Mouse (Mus musculus): Measurements from ENCODE around the gene Ptpn4. TPM values are rescaled to one million over a fixed set of nuclear protein-coding genes. Genes with fewer than 3 reads are reported as not detected.
A peak's percentile ranks its signal among the peaks of the same experiment; 100 is the strongest.

Ptpn4 gene
- polyA plus RNA-seq, 1 experiment from 2014 or later: 4.4 TPM

DNA sequence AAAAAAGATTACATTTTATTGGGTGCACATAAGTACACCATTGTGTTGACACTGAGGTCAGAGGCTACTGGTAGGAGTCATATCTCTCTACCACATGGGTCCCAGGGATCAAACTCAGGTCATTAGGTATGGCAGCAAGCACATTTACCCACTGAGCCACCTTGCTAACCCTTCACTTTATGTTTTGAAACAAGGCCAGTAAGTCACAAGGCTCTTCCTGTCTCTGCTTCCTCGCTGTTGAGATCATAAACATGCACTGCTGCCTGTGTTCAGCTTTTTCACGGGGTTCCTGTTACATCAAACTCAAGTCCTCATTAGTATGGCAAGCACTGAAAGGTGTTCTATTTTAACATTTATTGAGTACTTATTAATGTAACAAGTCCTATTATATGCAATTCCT is 61.5 kb downstream of the Ptpn4 start:
- H3K9ac ChIP-seq (ENCODE audit: low read length): no peak overlapping the region
- H3K4me3 ChIP-seq (ENCODE audit: low read length): no peak overlapping the region
- H3K27me3 ChIP-seq (ENCODE audit: control insufficient read depth, insufficient read depth, low read depth, low read length): no peaks in the 10 kb centered on the region
- H3K27ac ChIP-seq (ENCODE audit: low read length): no peak overlapping the region
- 67% methylated on average over 2 of the region's 2 CpGs for WGBS
- no peaks in the 10 kb centered on the region for H3K4me1 ChIP-seq (replicated peaks; ENCODE audit: control insufficient read depth, insufficient read depth, low read length)
- ATAC-seq (ENCODE audit: low read depth): no peak
- H3K4me2 ChIP-seq (ENCODE audit: low read depth, low read length): no peak overlapping the region
- H3K36me3 ChIP-seq (ENCODE audit: control insufficient read depth, insufficient read depth, low read length): no peaks in the 10 kb centered on the region
- no peaks in the 10 kb centered on the region for H3K9me3 ChIP-seq (ENCODE audit: control insufficient read depth, low read length)

DNA sequence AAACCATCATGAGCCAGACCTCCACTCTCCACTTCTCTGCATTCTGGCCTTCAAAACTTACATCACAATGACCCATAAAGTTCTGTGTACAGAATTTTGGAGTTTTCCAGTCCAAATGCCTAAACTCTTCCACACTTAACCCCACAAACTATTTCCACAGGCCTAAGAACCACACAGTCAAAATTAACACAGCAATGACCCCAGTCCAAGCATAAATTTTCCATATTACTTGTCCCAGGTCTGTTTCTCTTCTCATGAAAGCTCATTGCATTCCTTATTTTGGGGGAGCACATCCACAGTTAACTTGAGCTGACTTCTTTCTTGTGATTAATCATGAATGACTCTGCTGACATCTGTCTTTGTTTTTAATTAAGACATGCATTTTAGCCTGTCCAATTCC is 101.7 kb downstream of the Ptpn4 start:
- H3K4me2 ChIP-seq (ENCODE audit: low read depth, low read length): no peak overlapping the region
- H3K9ac ChIP-seq (ENCODE audit: low read length): no peak overlapping the region
- H3K9me3 ChIP-seq (ENCODE audit: control insufficient read depth, low read length): peaks cover 5% of the 10 kb centered on the region
- no peaks in the 10 kb centered on the region for H3K4me1 ChIP-seq (replicated peaks; ENCODE audit: control insufficient read depth, insufficient read depth, low read length)
- ATAC-seq (ENCODE audit: low read depth): no peak
- no peaks in the 10 kb centered on the region for H3K27me3 ChIP-seq (ENCODE audit: control insufficient read depth, insufficient read depth, low read depth, low read length)
- peaks cover 12% of the 10 kb centered on the region for H3K36me3 ChIP-seq (ENCODE audit: control insufficient read depth, insufficient read depth, low read length)
- no peak overlapping the region for H3K4me3 ChIP-seq (ENCODE audit: low read length)
- no peak overlapping the region for H3K27ac ChIP-seq (ENCODE audit: low read length)

DNA sequence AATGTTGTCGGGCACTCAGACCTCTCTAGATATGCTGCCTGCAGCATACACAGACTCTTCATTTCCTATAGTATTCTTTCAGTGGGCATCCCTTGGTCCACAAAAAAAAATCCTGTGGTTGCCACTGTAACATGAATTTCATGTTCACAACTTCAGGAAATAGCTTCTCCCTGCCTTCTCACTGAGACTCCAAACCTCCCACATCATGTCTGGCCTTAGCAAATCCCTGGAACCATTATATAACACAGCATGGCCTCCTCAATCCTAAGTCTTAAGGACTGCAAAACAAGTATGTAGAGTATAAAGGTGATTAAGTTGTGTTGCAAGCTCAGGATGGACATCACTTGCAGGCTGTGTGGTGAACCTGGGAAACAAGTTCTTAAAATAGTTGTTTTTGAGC is 102.6 kb downstream of the Ptpn4 start:
- WGBS: 91% methylated on average over 1 of the region's 1 CpGs

DNA sequence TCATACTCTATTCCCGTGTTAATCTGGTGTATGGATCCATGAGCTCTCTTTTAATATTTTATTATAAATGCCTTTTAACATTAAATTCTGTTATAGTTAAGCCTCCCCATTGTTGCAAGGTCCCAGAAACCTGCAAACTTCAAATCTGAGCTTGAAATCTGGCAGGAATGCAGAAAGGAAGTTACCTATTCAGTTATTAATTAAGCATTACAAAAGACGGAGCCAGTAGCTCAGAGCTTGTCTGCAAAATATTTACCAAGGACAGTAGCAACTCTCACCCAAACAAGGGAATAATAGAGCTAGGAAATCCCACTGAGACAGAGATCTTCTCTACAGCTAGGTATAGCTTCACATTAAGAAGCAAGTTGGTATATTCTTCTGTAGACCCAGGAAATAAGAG is 106.2 kb downstream of the Ptpn4 start:
- H3K4me2 ChIP-seq (ENCODE audit: low read depth, low read length): no peak overlapping the region
- ATAC-seq (ENCODE audit: low read depth): no peak
- 80% methylated on average over 2 of the region's 2 CpGs for WGBS

More for the DNA sequence above, 102.6 kb downstream of the Ptpn4 start:
- H3K9ac ChIP-seq (ENCODE audit: low read length): no peak overlapping the region
- H3K36me3 ChIP-seq (ENCODE audit: control insufficient read depth, insufficient read depth, low read length): peaks cover 3% of the 10 kb centered on the region
- H3K4me2 ChIP-seq (ENCODE audit: low read depth, low read length): no peak overlapping the region
- no peaks in the 10 kb centered on the region for H3K27me3 ChIP-seq (ENCODE audit: control insufficient read depth, insufficient read depth, low read depth, low read length)
- H3K4me3 ChIP-seq (ENCODE audit: low read length): no peak overlapping the region
- H3K4me1 ChIP-seq (replicated peaks; ENCODE audit: control insufficient read depth, insufficient read depth, low read length): no peaks in the 10 kb centered on the region
- H3K9me3 ChIP-seq (ENCODE audit: control insufficient read depth, low read length): peaks cover 2% of the 10 kb centered on the region
- H3K27ac ChIP-seq (ENCODE audit: low read length): no peak overlapping the region
- ATAC-seq (ENCODE audit: low read depth): no peak

DNA sequence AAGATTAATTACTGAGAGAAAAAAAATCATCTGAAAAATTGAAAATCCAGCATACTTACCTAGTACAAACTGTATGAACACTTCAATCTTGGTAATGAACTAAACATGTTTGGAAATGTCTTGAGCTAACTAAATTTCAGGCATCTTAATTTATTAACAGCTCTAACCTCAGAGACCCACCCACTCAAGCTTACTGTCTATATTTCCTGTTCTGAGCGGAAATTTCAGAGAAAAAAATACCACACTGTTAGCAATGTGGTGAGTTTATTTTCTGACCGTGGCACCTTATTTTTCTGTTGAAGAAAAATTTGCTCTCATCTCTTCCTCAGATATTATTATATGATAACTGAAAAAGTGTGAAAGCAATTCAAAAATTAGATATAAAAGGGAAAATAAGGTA is 124.4 kb downstream of the Ptpn4 start:
- Histone ChIP-seq H3K36me3 (ENCODE audit: control insufficient read depth, insufficient read depth, low read length) (no peaks in the 10 kb centered on the region), H3K9ac (ENCODE audit: low read length) (no peak overlapping the region), H3K4me1 (replicated peaks; ENCODE audit: control insufficient read depth, insufficient read depth, low read length) (no peaks in the 10 kb centered on the region), H3K4me2 (ENCODE audit: low read depth, low read length) (no peak overlapping the region), H3K9me3 (ENCODE audit: control insufficient read depth, low read length) (no peaks in the 10 kb centered on the region), H3K27ac (ENCODE audit: low read length) (no peak overlapping the region), H3K4me3 (ENCODE audit: low read length) (no peak overlapping the region), H3K27me3 (ENCODE audit: control insufficient read depth, insufficient read depth, low read depth, low read length) (no peaks in the 10 kb centered on the region)
- ATAC-seq (ENCODE audit: low read depth): no peak
- WGBS: 65% methylated on average over 2 of the region's 2 CpGs

More for the DNA sequence above, 106.2 kb downstream of the Ptpn4 start:
- Histone ChIP-seq H3K27ac (ENCODE audit: low read length) (no peak overlapping the region), H3K4me3 (ENCODE audit: low read length) (no peak overlapping the region), H3K9ac (ENCODE audit: low read length) (no peak overlapping the region), H3K4me1 (replicated peaks; ENCODE audit: control insufficient read depth, insufficient read depth, low read length) (no peaks in the 10 kb centered on the region), H3K36me3 (ENCODE audit: control insufficient read depth, insufficient read depth, low read length) (no peaks in the 10 kb centered on the region), H3K9me3 (ENCODE audit: control insufficient read depth, low read length) (no peaks in the 10 kb centered on the region), H3K27me3 (ENCODE audit: control insufficient read depth, insufficient read depth, low read depth, low read length) (no peaks in the 10 kb centered on the region)

DNA sequence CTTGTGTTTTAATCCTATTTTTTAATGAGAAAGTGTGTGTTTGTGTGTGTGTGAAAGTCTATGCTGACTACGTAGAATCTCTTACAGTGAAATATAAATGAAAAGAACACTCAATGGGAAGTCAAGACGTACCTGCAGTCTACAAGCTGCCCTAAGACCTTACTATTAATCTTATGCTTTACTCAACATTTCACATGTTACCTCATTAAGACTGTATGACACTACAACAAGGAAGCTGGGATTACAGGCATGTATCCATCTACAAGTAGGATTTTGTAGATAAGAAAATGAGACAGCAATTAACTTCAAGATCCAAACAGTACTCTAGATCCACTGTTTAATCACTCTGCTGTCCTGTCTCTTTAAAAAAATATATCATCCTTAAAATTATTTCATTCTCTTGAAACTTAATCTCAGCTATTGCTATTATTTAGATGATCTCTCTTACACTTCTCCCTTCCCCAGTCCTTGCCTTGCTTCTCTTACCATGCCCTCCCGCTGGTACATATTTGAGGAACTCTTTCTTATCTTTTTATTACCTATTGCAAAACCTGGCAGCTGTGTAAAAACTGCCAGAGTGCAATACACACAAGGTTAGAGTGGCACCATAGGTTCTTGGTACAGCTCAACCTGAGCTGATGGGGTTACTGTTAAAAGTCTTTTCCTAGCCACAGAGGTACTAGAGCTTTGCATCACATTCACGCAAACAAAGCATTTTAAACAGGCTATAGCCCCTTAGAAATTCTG is 130.8 kb downstream of the Ptpn4 start:
- Histone ChIP-seq H3K9me3 (ENCODE audit: control insufficient read depth, low read length) (no peaks in the 10 kb centered on the region), H3K36me3 (ENCODE audit: control insufficient read depth, insufficient read depth, low read length) (0 out of 2 replicates have a peak, but pooled peaks cover 2% of the 10 kb centered on the region), H3K4me2 (ENCODE audit: low read depth, low read length) (no peak overlapping the region), H3K4me1 (replicated peaks; ENCODE audit: control insufficient read depth, insufficient read depth, low read length) (no peaks in the 10 kb centered on the region), H3K27me3 (ENCODE audit: control insufficient read depth, insufficient read depth, low read depth, low read length) (no peaks in the 10 kb centered on the region), H3K9ac (ENCODE audit: low read length) (no peak overlapping the region), H3K27ac (ENCODE audit: low read length) (no peak overlapping the region), H3K4me3 (ENCODE audit: low read length) (no peak overlapping the region)
- no peak for ATAC-seq (ENCODE audit: low read depth)
- WGBS: 88% methylated on average over 4 of the region's 4 CpGs

DNA sequence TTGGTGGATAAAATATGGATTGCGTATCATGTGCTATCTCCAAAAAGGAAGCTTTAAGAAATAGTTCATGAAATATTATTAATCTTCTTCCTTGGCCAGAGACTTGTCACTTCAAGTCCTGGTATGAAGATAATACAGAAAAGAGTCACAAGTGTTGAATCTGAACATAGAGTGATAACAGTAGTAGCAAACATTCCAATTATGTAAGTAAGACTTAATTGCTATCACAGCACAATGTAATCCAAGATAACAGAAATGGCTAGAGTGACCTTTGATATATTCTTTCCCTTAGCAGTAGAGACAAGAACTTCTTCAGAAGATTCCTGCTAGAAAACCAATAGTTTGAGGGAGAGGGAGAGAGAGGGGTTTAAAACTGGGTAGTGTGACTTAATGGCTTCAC is 140.6 kb downstream of the Ptpn4 start:
- Histone ChIP-seq H3K4me2 (ENCODE audit: low read depth, low read length) (no peak overlapping the region), H3K9ac (ENCODE audit: low read length) (no peak overlapping the region), H3K9me3 (ENCODE audit: control insufficient read depth, low read length) (no peaks in the 10 kb centered on the region), H3K27me3 (ENCODE audit: control insufficient read depth, insufficient read depth, low read depth, low read length) (no peaks in the 10 kb centered on the region), H3K4me1 (replicated peaks; ENCODE audit: control insufficient read depth, insufficient read depth, low read length) (no peaks in the 10 kb centered on the region), H3K27ac (ENCODE audit: low read length) (no peak overlapping the region), H3K36me3 (ENCODE audit: control insufficient read depth, insufficient read depth, low read length) (peaks cover 7% of the 10 kb centered on the region), H3K4me3 (ENCODE audit: low read length) (no peak overlapping the region)
- no peak for ATAC-seq (ENCODE audit: low read depth)
- 95% methylated on average over 1 of the region's 1 CpGs for WGBS

DNA sequence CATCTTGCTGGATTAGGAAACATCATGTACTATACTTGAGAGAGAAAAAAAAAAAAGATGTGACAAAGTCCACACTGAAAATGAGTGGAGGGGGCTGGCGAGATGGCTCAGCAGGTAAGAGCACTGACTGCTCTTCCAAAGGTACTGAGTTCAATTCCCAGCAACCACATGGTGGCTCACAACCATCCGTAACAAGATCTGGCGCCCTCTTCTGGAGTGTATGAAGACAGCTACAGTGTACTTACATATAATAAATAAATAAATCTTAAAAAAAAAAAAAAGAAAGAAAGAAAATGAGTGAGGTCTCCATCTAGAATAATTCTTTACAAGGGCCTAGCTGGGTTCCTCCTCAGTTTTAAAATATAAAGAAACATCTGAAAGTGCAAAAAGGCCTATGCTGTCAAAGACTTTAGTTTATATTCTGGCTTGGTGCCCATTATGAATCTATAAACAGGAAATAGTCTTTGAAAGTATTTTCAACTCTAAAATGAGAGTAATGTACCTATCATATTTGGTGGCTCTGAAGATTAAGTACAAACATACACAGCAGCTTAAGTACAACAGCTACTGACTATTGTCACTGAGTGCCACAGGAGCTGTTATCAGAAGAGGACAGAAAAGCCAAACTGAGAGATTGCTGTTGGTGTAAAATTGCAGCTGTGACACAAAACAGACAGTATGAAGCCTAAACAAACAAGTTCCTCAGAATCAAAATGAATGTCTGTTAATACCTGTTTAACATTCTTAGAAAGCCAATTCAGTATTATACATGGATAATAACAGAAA is 151.4 kb downstream of the Ptpn4 start:
- Histone ChIP-seq H3K4me1 (replicated peaks; ENCODE audit: control insufficient read depth, insufficient read depth, low read length) (no peaks in the 10 kb centered on the region), H3K27ac (ENCODE audit: low read length) (no peak overlapping the region), H3K36me3 (ENCODE audit: control insufficient read depth, insufficient read depth, low read length) (peaks cover 3% of the 10 kb centered on the region; the same call in 1 of the 2 replicates), H3K4me3 (ENCODE audit: low read length) (no peak overlapping the region), H3K4me2 (ENCODE audit: low read depth, low read length) (no peak overlapping the region), H3K27me3 (ENCODE audit: control insufficient read depth, insufficient read depth, low read depth, low read length) (no peaks in the 10 kb centered on the region), H3K9me3 (ENCODE audit: control insufficient read depth, low read length) (no peaks in the 10 kb centered on the region), H3K9ac (ENCODE audit: low read length) (no peak overlapping the region)
- ATAC-seq (ENCODE audit: low read depth): peak; percentile 47; the same call in 1 of the 2 replicates
- WGBS: 88% methylated on average over 3 of the region's 3 CpGs

DNA sequence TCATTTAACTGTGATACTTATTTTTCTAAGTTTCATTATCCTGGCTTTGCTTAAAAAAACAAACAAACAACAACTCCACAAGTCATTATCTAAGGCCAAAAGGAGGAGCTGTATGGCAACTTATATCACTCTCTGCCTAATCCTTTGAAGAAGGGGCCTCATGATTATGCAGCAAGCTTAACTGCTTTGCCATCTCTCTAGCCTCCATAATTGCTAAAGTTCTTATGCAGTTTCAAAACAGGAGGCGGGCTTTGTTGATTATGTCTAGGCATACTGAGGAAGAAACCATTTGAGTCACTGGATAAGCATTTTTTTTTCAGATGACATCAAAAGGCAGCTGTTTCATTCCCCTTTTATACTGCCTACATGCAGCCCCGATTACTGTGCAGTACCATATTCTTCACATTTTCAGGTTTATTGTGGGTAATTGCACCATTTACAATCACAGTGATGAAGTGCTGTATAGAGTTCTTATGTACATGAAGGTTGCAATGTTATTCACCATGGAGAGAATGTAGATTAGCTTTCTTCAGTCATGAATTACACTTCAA is 155.7 kb downstream of the Ptpn4 start:
- Histone ChIP-seq H3K27ac (ENCODE audit: low read length) (no peak overlapping the region), H3K4me3 (ENCODE audit: low read length) (no peak overlapping the region), H3K9ac (ENCODE audit: low read length) (no peak overlapping the region), H3K4me2 (ENCODE audit: low read depth, low read length) (no peak overlapping the region), H3K27me3 (ENCODE audit: control insufficient read depth, insufficient read depth, low read depth, low read length) (no peaks in the 10 kb centered on the region), H3K36me3 (ENCODE audit: control insufficient read depth, insufficient read depth, low read length) (no peaks in the 10 kb centered on the region), H3K9me3 (ENCODE audit: control insufficient read depth, low read length) (no peaks in the 10 kb centered on the region), H3K4me1 (replicated peaks; ENCODE audit: control insufficient read depth, insufficient read depth, low read length) (no peaks in the 10 kb centered on the region)
- 78% methylated on average over 2 of the region's 2 CpGs for WGBS
- no peak for ATAC-seq (ENCODE audit: low read depth)
